Mouse (Mus musculus) brown adipose tissue, adult 24 weeks (tissue): ENCODE measurements around the gene Calcb. TPM values are rescaled to one million over a fixed set of nuclear protein-coding genes. Genes with fewer than 3 reads are reported as not detected.

Experiments used
- H3K27ac ChIP-seq: fragments of 200-500 bp; replicated peaks from 2 replicates; pipeline ENCODE4 v1.5.1; 2012; ENCODE audit warnings: low read depth, mild to moderate bottlenecking, low read length
- H3K4me1 ChIP-seq: fragments of 200-500 bp; 2 replicates; pipeline ENCODE4 v1.6.1; 2012; ENCODE audit warnings: low read length, mixed read lengths; ENCODE audit not compliant: control insufficient read depth, insufficient read depth, insufficient read length
- H3K4me3 ChIP-seq: fragments of 200-500 bp; 2 replicates; pipeline ENCODE4 v1.5.1; 2012; ENCODE audit warnings: low read depth, mild to moderate bottlenecking, low read length, moderate library complexity; ENCODE audit not compliant: insufficient read depth
- polyA plus RNA-seq: library from polyadenylated mRNA; stranded (reverse); fragments of >200 nt; gene quantifications from 2 replicates; pipeline ENCODE4 v1.2.4, GENCODE M21; 2012; ENCODE audit not compliant: missing spikeins, insufficient read depth, insufficient read length

Gene Calcb
- polyA plus RNA-seq, 1 experiment = not detected

DNA sequence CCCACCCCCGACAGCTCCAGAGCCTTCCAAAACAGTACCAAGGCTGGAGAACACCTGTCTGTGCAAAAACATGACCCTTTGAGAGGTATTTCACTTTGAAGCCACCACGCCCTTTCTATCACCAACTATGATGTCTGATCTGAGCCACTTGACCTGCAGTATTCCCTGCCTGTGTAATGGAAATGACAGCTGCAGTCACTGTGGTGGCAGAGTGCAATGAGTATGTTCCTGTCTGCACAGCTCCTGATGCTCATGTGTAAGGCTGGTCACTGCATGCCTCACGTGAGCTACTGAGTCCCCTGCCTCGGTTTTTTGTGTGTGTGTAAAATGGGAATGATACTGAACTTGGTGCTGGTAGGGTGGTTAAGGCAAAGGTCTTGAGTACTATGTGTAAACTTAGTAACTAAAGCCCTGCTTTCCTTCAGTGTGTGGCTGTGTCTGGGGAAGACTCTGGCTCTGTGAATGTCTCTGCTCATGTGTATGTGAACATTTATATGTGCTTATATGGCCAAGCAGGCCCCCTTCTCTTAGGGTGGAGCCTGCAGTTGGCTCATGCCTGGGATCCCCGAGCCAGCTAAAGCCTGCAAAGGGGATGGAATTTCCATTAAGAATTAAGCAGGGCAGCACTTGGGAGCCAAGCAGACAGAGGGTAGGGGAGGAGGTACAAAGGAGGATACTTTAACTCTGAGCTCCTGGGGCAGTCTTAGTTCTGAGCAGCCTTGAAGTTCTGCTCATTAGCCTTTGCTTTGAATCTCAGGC is 24.8 kb downstream of the Calcb start, which contains the start of gene Insc:
Insc (plus strand) TSS at position 673 of the 759 bp plus-strand sequence.
- Histone ChIP-seq H3K4me3 (no peak within 1 kb of the TSS), H3K4me1 (no peaks in the 10 kb centered on the region), H3K27ac (no peak within 1 kb of the TSS)

DNA sequence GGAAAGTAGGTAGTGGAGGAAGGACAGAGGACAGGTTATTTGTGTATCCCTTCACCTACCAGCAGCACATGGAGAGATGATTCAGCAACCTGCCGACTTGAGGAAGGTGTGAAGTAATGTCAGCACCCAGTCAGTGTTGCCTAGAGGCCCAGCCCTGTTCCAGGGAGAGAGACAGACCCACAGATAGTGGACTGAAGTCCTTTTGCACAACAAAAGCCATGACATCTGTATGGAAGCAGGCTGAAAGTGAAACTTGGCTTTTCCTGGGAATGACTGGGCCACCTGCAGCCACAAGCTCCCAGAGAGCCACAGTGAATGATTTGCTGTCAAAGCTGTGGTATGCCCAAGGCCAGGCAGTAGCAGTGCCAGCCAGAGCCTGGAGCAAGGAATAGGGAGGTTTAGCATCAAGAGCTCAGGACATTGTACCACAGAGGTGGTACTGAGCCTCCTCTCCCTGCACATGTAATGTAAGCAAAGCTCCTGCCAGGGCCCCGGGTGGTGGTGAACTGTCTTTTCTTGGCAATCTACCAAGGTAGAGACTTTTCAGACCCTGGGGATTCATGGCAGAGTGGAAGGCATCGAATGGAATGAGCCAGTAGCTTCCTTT is 26.3 kb downstream of the Calcb start:
- Histone ChIP-seq H3K4me1 (no peaks in the 10 kb centered on the region), H3K4me3 (no peak overlapping the region), H3K27ac (no peak overlapping the region)

- Histone ChIP-seq H3K4me3 (no peak overlapping the region), H3K4me1 (no peaks in the 10 kb centered on the region), H3K27ac (no peak overlapping the region)
These were observed 27.2 kb downstream of the Calcb start for GRCm38 (mm10) chr7:114745481-114746271.

DNA sequence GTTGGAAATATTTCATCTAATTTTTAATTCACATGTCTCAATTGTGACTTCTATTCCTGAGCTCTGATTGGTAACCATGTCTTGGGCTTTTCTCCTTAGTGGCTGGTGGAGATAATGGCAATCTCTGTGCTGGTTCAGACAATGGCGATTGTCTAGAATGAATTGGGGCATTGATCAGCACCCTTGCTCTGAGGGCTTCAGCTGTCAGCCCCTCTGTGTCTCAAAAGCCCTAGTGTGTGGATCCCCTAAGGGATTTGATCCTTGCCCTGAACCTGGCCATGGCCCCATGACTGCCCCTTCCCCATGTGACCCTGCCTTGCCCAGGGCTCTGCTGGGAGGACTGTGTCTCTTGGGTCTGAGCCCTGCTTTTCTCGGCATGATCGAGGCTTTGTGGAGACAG is 29.2 kb downstream of the Calcb start:
- Histone ChIP-seq H3K4me1 (no peaks in the 10 kb centered on the region), H3K4me3 (no peak overlapping the region), H3K27ac (no peak overlapping the region)

DNA sequence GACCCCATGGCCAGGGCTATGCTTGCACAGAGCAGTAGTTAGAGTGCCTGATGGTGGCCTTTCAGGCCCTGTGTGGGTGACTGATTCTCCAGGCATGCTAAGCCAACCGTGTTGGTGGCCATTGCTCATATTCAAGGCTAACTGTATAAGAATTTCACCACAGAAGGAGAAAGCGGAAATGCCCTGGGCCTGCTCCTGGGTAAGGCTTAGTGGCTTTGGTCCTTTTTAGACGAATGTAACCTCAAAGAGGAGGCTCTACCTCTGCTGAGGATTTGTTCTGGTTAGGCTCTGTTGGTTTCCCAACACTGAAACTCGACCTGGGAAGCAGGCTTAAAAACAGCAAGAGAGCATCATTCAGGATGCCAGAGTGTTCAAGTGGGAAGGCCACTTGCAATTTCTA is 29.8 kb downstream of the Calcb start:
- H3K27ac ChIP-seq = no peak overlapping the region
- no peaks in the 10 kb centered on the region for H3K4me1 ChIP-seq
- H3K4me3 ChIP-seq = no peak overlapping the region

DNA sequence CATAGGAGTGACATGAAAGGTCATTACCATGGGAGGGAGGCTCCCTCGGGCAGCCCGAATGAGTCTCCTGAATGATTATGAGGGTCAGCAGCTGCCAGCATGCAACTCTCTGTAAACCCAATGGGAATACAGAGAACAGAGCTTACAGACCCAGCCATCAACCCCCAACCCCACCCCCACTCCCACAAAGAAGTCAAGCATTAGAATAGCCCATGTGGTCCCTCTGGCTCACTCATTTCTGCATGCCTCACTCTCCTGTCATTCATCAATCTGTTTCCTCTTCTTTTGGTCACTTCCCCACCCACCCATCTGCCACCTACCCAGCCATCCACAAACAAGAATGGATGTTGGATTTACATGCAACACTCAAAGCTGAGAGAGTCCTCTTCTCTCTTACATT is 35.0 kb downstream of the Calcb start:
- H3K4me1 ChIP-seq = no peaks in the 10 kb centered on the region
- H3K4me3 ChIP-seq = no peak overlapping the region
- no peak overlapping the region for H3K27ac ChIP-seq

DNA sequence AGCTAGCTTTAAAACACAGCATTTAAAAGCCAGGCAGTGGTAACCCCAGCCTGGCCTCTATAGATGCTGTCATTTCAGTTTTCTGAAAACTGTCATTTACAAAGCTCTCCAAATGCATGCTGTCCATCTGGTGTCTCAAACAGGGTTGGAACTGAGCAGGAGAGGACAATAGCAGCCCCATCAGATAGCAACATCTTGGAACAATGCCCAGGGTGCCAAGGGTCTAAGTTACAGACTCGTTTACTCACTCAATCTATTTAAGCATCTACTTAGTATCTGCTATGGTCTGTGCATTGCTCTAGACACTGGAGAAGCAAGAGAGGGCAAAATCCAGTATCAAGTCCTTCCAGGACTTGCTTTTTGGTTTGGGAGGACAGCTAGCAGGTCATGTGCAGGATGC is 35.8 kb downstream of the Calcb start:
- Histone ChIP-seq H3K27ac (no peak overlapping the region), H3K4me1 (no peaks in the 10 kb centered on the region), H3K4me3 (no peak overlapping the region)

DNA sequence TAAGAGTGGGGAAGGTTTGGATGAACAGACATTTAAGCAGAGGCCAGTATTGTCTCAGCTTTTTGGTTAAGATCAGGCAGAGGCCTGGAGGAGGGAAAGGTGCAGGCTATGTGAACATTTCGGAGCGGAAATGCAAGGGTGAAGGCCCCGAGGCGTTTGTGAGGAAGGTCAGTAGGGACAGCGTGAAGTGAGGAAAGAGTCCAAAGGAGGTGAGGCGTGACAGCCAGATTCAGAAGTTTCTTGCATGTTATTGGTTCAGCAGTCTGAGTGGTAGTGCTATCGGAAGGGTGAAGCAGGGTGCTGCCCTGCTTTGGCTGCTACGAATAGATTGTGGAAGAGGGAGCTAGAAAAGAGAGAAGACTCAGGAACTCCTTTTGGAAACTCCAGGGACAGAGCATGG is 36.2 kb downstream of the Calcb start:
- Histone ChIP-seq H3K27ac (no peak overlapping the region), H3K4me3 (no peak overlapping the region), H3K4me1 (no peaks in the 10 kb centered on the region)

DNA sequence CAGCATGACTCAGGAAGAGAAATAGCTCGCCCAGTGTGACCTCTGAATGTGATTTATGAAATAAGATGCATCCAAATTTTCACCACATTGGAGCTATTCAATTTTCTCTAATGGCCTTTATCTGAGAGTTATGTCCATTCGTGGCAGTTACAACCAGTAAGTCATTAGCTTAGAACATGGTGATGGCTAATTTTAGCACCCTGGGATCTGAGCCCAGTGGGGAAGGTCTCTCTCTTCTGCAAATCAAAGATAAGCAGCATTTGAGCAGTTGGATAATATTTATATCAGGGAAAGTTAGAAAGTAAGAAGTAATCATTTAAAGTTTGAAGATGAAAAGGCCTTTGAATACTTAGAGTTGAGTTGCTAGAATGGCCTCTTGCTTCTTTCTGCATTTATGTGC is 44.2 kb downstream of the Calcb start:
- no peaks in the 10 kb centered on the region for H3K4me1 ChIP-seq
- H3K4me3 ChIP-seq = no peak overlapping the region
- no peak overlapping the region for H3K27ac ChIP-seq

DNA sequence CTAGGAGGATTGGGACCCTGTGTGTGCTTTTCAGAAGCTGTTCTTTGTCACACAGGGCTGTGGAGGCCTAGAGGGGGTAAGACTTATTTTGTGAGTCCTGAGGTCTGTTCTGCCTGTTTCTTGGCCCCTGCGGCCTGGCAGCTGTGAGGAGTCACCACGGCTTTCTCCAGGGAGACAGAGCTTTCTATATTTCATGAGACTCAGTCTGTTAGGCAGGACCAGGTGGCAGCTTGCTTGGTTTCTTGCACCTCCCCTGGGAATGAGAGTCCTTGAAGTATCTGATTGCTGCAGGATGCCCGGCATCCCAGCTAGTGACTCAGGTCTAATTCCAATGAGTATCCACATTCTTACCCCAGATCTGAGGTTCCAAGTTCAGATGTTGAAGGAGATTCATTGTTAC is 46.8 kb downstream of the Calcb start:
- Histone ChIP-seq H3K4me3 (no peak overlapping the region), H3K27ac (no peak overlapping the region), H3K4me1 (no peaks in the 10 kb centered on the region)

DNA sequence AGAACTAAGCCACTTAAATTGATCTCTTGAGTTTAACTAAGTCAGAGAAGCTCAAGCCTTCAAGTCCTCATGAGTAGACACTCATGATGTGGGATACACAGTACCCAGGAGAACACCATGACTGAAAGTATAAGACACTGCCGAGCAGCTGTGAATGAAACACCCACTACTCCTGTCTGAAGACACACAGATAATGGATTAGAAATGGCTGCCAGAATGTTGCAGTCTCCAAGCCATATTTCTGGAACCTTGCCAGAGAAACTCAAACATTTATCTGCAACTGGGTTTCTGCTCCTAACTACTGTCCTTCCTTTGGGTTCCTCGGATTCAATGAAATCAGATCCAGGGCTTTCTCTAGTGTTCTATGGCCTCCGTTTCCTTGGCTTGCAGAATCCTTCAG is 48.1 kb downstream of the Calcb start:
- Histone ChIP-seq H3K27ac (no peak overlapping the region), H3K4me3 (no peak overlapping the region), H3K4me1 (no peaks in the 10 kb centered on the region)

DNA sequence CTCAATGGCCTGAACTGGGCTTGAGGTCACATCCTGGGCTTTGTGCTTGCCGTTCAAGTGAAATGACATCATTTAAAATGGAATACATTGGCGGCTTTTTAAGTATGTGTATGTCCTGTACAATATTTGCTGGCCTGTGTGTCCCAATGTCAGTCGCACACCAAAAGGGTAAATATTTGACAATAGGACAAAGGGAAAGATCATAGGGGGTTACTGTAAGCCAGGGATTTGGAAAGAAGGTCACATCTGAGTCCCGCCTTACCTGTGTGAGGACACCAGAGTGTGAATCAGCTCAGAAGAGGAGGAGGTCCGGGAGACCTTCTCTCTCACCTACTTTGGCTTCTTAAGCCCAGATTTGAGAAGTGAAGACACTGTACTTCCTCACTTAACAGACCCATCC is 50.1 kb downstream of the Calcb start:
- no peak overlapping the region for H3K4me3 ChIP-seq
- no peaks in the 10 kb centered on the region for H3K4me1 ChIP-seq
- H3K27ac ChIP-seq = no peak overlapping the region

DNA sequence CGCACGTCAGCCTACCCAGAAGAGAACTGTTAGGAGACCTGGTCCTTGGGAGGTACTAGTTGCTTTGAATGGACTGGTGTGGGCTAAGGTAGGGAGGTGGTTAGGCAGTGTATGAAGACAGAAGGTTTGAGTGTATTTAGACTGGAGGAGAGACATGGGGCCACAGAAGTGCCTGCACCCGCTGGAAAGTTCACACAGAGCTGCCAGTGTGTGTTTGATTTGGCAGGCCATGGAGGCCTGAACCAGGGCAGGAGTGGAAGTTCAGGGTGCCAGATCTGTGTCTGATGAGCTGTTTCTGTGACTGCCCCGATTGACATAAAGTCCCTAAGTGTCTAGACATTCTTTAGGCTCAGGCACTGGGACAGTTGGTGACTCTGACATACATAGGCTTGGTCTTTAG is 50.6 kb downstream of the Calcb start:
- H3K4me1 ChIP-seq = no peaks in the 10 kb centered on the region
- no peak overlapping the region for H3K4me3 ChIP-seq
- H3K27ac ChIP-seq = no peak overlapping the region

DNA sequence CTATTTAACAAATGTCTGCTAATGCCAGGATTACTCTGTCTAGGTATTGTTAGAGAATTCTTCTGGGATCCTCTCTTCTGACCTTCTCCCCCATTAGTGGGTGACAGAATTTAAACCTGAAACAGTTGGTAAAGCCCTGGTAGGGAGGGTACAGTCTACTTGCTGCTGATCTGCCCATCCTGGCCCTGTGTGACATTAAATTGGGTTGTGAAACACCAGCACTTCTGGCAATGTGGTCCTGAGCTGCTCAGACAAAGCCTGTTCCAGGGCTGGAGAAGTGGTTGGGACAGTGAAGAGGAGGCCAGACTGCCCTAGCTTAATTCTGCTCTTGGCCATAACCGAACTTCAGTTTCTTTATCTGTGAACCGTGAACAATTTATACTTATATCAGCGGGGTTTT is 52.1 kb downstream of the Calcb start:
- H3K27ac ChIP-seq = no peak overlapping the region
- no peaks in the 10 kb centered on the region for H3K4me1 ChIP-seq
- H3K4me3 ChIP-seq = no peak overlapping the region

DNA sequence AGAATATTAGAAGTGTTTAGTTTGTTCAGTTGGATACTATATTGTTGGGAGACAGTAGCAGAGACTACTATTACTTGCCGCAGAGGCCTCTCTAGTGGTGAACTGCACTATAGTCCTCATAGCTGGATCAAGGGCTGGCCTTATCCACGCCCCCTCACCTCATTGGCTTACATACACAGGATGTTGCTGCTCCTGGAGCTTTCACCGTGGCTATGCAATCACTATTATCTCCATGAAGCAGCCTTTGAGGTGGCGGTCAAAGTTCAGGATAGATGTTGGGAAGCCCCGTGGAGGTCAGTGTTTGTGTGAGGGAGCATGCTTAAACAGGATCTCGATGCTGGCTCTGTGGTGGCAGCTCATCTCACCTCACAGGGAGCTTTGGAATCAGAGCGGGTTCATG is 53.4 kb downstream of the Calcb start:
- no peak overlapping the region for H3K27ac ChIP-seq
- no peak overlapping the region for H3K4me3 ChIP-seq
- no peaks in the 10 kb centered on the region for H3K4me1 ChIP-seq
